Mouse (Mus musculus) hematopoietic stem cell, adult 5-6 weeks (primary cell): ENCODE results near the gene Slc30a10. TPM values are rescaled to one million over a fixed set of nuclear protein-coding genes. Genes with fewer than 3 reads are reported as not detected.
A peak's percentile ranks its signal among the peaks of the same experiment; 100 is the strongest.

Experiments used
- ATAC-seq, 2 experiments: fragments of 125-278 bp in 1 of 2; replicated peaks in 1 of 2; 2 replicates each; pipeline ENCODE4 v1.8.0; 2016 to 2017; ENCODE audit warnings: inconsistent platforms in 2 of 2, mild to moderate bottlenecking in 2 of 2, moderate number of reproducible peaks in 2 of 2, low read depth in 1 of 2, moderate TSS enrichment in 1 of 2; ENCODE audit not compliant: low FRiP score in 2 of 2, poor library complexity in 2 of 2, severe bottlenecking in 2 of 2, insufficient read depth in 1 of 2, low TSS enrichment in 1 of 2
- total RNA-seq: library from RNA; stranded (forward); fragments of 172-1452, 232-1000 nt; gene quantifications from 2 replicates; pipeline ENCODE4 v1.2.3, GENCODE M21; 2017

Slc30a10 gene
- total RNA-seq: not detected in 2 replicates

DNA sequence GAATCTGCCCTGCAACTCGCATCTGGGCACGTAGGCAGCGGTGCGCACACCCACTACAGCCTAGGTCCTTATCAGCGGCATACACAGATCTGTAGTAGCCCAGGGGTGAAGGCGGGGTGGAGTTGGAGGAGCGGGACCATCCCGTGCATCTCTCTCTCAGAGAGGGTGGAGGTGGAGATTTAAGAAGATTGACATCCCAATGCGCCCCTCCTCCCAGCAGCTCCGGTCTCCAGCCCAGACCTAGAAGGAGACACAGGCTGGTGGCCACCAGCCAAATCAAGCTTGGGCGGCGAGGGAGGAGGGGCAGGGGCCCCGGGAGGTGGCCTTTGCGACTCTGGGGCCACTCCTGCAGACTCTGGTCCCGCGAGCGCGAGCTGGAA is at the start of gene Slc30a10:
TSS of gene Slc30a10 (plus strand) at position 274 of the 380 bp plus-strand sequence.
- ATAC-seq: peak; percentile 57 to 70; a peak in 3 of 4 replicates

DNA sequence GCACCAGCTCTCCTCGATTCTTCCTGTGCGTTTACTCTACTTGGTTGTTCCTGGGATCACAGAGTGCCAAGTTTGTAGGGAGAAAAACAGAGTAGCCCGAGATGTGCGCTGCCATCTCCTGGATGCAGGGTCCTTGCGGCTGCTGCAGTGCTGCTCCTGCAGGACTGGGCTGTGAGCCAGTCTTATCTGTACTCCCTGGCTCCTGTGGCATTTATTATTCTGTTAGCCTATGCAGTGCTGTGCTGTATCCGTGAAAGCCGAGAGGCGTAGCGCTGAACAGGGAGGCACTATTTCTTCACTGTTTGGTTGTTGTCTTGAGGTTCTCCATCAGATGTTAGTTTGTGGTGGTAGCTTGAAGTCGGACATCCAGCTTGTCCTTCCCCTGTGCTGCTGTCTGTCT is 48.7 kb upstream of the Slc30a10 start:
- no peak for ATAC-seq

DNA sequence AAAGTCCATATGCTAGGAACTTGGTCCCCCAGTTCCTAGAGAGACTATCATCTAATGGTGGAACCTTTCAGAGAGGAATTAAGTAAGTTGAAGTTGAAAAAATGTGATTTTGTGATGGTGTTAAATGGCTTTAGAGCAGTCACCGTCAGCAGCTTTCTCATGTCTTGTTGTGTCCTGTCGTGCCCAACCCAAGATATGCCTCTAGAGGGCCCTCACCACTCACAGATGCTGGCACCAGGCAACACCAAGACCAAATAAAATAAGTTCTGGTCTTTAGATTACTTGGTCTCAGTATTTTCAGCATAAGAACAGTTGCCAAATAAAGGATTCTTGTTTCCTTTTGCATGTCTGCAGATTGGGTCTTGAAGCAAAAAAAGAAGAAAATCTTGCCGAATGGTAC is 44.8 kb upstream of the Slc30a10 start:
- no peak for ATAC-seq

DNA sequence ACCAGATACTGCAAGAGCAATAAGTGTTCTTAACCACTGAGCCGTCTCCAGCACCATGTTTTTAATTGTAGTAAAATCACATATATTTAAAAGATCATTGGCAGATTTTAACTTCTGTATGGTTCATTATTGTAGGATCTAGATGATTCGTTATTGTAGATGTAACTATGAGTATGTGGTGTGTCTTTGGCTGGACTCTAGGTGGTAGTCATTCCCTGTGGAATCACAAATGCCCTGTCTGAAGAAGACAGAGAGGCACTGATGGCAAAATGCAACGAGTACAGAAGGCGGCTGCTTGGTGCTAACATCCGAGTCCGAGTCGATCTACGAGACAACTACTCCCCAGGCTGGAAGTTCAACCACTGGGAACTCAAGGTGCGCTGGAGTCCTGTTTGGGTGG is 36.6 kb upstream of the Slc30a10 start:
- no peak for ATAC-seq

DNA sequence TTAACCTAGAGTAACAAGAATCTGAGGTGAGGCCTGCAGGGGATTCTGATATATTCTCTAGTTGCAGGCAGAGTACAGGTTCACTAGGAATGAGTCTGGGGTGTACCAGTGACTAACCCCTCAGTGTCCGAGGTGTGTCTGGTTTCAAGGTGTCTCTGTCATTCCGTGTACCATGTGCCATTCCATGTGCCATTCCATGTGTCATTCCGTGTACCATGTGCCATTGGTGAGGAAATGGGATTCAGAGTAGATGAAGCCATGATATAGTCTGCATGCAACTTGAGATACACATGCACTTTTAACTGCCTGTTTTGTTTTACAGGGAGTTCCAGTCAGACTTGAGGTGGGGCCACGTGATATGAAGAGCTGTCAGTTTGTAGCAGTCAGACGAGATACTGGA is 34.8 kb upstream of the Slc30a10 start:
- no peak for ATAC-seq

GRCm38 (mm10) chr1:185420776-185421175 is 33.9 kb upstream of the Slc30a10 start:
- ATAC-seq: no peak

GRCm38 (mm10) chr1:185426583-185426982 is 28.1 kb upstream of the Slc30a10 start:
- no peak for ATAC-seq

GRCm38 (mm10) chr1:185430488-185430887 is 24.2 kb upstream of the Slc30a10 start:
- ATAC-seq: no peak

DNA sequence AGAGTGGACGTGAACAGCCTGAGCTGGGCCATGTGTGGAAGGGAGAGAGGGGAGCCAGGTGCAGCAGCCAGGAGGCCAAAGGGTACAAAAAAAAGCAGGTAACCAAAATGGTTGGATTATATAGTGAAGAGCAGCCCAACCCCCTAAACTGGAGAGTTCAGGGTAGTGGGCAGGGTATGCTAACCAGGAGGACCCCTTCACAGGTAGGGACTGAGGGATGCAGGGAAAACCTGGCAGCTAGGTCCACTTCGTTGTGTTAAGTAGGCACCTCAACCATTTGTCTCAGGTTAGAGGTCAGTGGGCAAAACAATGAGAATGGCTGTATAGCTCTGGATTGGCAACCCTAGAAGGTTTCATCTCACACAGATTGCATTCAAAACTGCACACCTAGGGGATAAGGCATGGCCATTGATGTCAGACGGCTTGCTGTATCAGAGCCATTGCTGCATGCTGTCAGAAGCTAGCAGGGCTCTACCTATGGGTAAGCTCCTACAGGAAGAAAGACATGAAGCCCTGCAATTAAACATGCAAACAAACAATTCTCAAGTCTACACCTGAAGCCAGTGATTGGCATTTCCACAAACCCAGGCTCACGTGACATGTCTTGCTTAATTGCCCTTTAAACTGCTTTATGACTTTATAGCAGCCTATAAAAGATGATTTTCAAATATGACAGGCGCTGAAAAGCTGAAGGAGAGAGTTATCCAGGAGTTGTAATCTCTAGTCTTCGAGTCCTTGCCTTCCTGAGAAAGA is 23.2 kb upstream of the Slc30a10 start:
- no peak for ATAC-seq

DNA sequence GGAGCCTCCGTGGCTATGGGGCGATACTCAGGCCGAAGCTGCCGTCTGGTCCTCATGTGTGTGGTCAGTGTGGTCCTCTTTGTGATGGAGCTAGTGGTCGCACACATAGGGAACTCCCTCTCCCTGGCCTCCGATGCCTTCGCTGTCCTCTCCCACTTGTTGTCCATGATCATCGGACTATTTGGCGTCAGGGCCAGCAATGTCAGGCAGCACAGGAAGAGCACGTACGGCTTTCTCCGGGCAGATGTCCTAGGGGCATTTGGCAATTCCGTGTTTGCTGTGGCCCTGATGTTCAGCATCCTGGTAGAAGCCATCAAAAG is 22.7 kb upstream of the Slc30a10 start:
- ATAC-seq: no peak

GRCm38 (mm10) chr1:185433112-185433511 is 21.5 kb upstream of the Slc30a10 start:
- ATAC-seq: no peak

GRCm38 (mm10) chr1:185438841-185439580 is 15.6 kb upstream of the Slc30a10 start:
- no peak for ATAC-seq

GRCm38 (mm10) chr1:185441703-185442472 is 12.8 kb upstream of the Slc30a10 start:
- ATAC-seq: no peak

- no peak for ATAC-seq
These were observed 5.7 kb upstream of the Slc30a10 start for GRCm38 (mm10) chr1:185448936-185449335.

GRCm38 (mm10) chr1:185449727-185450126 is 4.9 kb upstream of the Slc30a10 start:
- no peak for ATAC-seq

GRCm38 (mm10) chr1:185451077-185451476 is 3.6 kb upstream of the Slc30a10 start:
- no peak for ATAC-seq

DNA sequence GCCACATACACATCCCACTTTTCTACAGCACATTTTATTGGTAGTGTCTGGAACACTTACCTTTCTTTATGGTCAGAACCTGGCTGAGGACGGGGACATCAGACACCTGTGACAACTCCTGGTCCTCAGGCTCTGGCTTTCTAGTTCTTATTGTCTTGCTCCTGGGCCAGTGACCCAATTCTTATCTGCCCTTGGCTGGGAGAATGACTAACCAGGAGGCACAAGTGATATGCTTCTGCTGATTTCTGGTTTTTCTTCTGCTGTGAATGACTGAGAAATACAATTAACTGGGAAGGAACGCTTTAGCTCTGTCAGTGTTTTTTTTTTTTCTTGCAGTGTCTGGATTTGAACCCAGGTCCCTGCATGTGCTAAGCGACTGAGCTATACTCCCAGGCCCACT is 3.2 kb upstream of the Slc30a10 start:
- no peak for ATAC-seq

- ATAC-seq: no peak
These were observed 2.2 kb upstream of the Slc30a10 start for GRCm38 (mm10) chr1:185452461-185452860.
